Mouse (Mus musculus): ENCODE results near the gene Cacna1e.

The Cacna1e gene

GRCm38 (mm10) chr1:154415826-154416225 is 468.5 kb downstream of the Cacna1e start:
- no peak for DNase-seq (ENCODE audit: low spot score in 2 of 2)

GRCm38 (mm10) chr1:154413138-154413537 is 471.2 kb downstream of the Cacna1e start:
- DNase-seq (ENCODE audit: low spot score in 2 of 2), result no peak

GRCm38 (mm10) chr1:154409051-154409450 is 475.2 kb downstream of the Cacna1e start:
- DNase-seq (ENCODE audit: low spot score in 2 of 2), result no peak

- DNase-seq (ENCODE audit: low spot score in 2 of 2), result no peak
These were observed 492.3 kb downstream of the Cacna1e start for GRCm38 (mm10) chr1:154391979-154392378.
